Mouse (Mus musculus): ENCODE results near the gene Klrc2. TPM values are rescaled to one million over a fixed set of nuclear protein-coding genes. Genes with fewer than 3 reads are reported as not detected.
A peak's percentile ranks its signal among the peaks of the same experiment; 100 is the strongest.

Gene Klrc2
- total and polyA plus RNA-seq, 2 experiments = 0.65 TPM; not detected in 1

DNA sequence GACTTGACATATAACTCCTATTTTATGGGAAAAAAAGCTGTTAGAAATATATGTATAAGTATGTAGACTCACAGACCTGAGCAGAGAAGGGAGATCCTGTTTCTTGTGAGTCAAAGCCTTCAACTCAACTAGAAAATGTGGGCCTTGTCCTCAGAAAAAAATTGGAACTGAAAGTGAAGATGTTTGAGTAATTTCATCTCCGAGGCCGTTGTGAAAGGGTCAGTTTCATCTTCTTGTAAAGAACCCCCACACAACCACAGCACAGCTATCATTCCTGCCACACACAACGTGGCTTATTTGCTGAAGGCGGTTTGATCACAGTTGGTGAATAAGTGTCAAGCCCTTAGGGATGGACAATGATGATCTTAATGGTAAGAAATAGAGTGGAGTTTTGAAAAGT is 36.8 kb downstream of the Klrc2 start, which contains the start of gene Klrk1:
Klrk1 (minus strand) TSS at position 130 of the 400 bp plus-strand sequence.
- peak; percentile 27 for DNase-seq (ENCODE audit: extremely low read depth, low read depth, low spot score)
- Histone ChIP-seq H3K4me1 (ENCODE audit: control insufficient read depth, insufficient read depth, low read length) (no peaks in the 10 kb centered on the region), H3K36me3 (ENCODE audit: control insufficient read depth, insufficient read depth, low read length) (no peaks in the 10 kb centered on the region), H3K9ac (ENCODE audit: low read depth, low read length) (no peak within 1 kb of the TSS), H3K4me3 (ENCODE audit: insufficient read depth, low read depth, low read length) (no peak within 1 kb of the TSS), H3K79me2 (ENCODE audit: control insufficient read depth, insufficient read depth, low read length) (no peaks in the 10 kb centered on the region), H3K27me3 (ENCODE audit: control insufficient read depth, insufficient read depth, low read length) (no peaks in the 10 kb centered on the region), H3K27ac (replicated peaks; ENCODE audit: insufficient read depth, low read depth, low read length) (no peak within 1 kb of the TSS)
- no peak for TF ChIP-seq CTCF (IDR thresholded peaks at IDR 0.05; ENCODE audit: low read depth, low read length)
- no peak for TF ChIP-seq POLR2A (IDR thresholded peaks at IDR 0.05; ENCODE audit: extremely low read depth, insufficient read depth, low read length)
- WGBS = 65% methylated on average over 4 of the region's 4 CpGs

- no peak for DNase-seq (ENCODE audit: extremely low read depth, low read depth, low spot score)
- Histone ChIP-seq H3K9ac (ENCODE audit: low read depth, low read length) (no peak overlapping the region), H3K27ac (replicated peaks; ENCODE audit: insufficient read depth, low read depth, low read length) (no peak overlapping the region), H3K79me2 (ENCODE audit: control insufficient read depth, insufficient read depth, low read length) (no peaks in the 10 kb centered on the region), H3K36me3 (ENCODE audit: control insufficient read depth, insufficient read depth, low read length) (no peaks in the 10 kb centered on the region), H3K27me3 (ENCODE audit: control insufficient read depth, insufficient read depth, low read length) (no peaks in the 10 kb centered on the region), H3K4me1 (ENCODE audit: control insufficient read depth, insufficient read depth, low read length) (no peaks in the 10 kb centered on the region), H3K4me3 (ENCODE audit: insufficient read depth, low read depth, low read length) (no peak overlapping the region)
- TF ChIP-seq POLR2A (IDR thresholded peaks at IDR 0.05; ENCODE audit: extremely low read depth, insufficient read depth, low read length) = no peak
- no peak for TF ChIP-seq CTCF (IDR thresholded peaks at IDR 0.05; ENCODE audit: low read depth, low read length)
Measured at GRCm38 (mm10) chr6:129608372-129608771, 52.1 kb downstream of the Klrc2 start.

Other genes with a start within 250 kb of the Klrc2 start
- 3.2 and 3.5 TPM in 2 replicates for gene Clec1a, start 208.7 kb downstream of the Klrc2 start, total RNA-seq (2014; rRNA removed)
- 0.20 and 0.34 TPM in 2 replicates for gene Clec1a, start 208.7 kb downstream of the Klrc2 start, polyA plus RNA-seq (2012; rRNA removed)
- gene Olr1, start 153.5 kb downstream of the Klrc2 start, total RNA-seq (2014; rRNA removed) = 0.07 TPM in 1 of 2 replicates, not detected in the other
- not detected in 2 replicates for gene Olr1, start 153.5 kb downstream of the Klrc2 start, polyA plus RNA-seq (2012; rRNA removed)
- gene Tmem52b, start 148.1 kb downstream of the Klrc2 start, total RNA-seq (2014; rRNA removed) = not detected in 2 replicates
- gene Tmem52b, start 148.1 kb downstream of the Klrc2 start, polyA plus RNA-seq (2012; rRNA removed) = not detected in 2 replicates
- 355 and 458 TPM in 2 replicates for gene Gabarapl1, start 127.5 kb downstream of the Klrc2 start, total RNA-seq (2014; rRNA removed)
- gene Gabarapl1, start 127.5 kb downstream of the Klrc2 start, polyA plus RNA-seq (2012; rRNA removed) = 318 and 321 TPM in 2 replicates
- 0.20 and 0.28 TPM in 2 replicates for gene Klre1, start 82.8 kb downstream of the Klrc2 start, total RNA-seq (2014; rRNA removed)
- gene Klre1, start 82.8 kb downstream of the Klrc2 start, polyA plus RNA-seq (2012; rRNA removed) = 0.07 and 0.10 TPM in 2 replicates
- 0.83 and 1.3 TPM in 2 replicates for gene Klrd1, start 68.9 kb downstream of the Klrc2 start, total RNA-seq (2014; rRNA removed)
- 0.13 and 0.14 TPM in 2 replicates for gene Klrd1, start 68.9 kb downstream of the Klrc2 start, polyA plus RNA-seq (2012; rRNA removed)
- gene Klrk1, start 36.8 kb downstream of the Klrc2 start, total RNA-seq (2014; rRNA removed) = 3.0 and 3.3 TPM in 2 replicates
- gene Klrk1, start 36.8 kb downstream of the Klrc2 start, polyA plus RNA-seq (2012; rRNA removed) = 0.19 and 0.23 TPM in 2 replicates
- gene Klrc3, start 17.4 kb downstream of the Klrc2 start, total RNA-seq (2014; rRNA removed) = not detected in 2 replicates
- not detected in 2 replicates for gene Klrc3, start 17.4 kb downstream of the Klrc2 start, polyA plus RNA-seq (2012; rRNA removed)
- gene Klrc1, start 18.3 kb upstream of the Klrc2 start, total RNA-seq (2014; rRNA removed) = 1.7 and 2.2 TPM in 2 replicates
- 0.07 and 0.20 TPM in 2 replicates for gene Klrc1, start 18.3 kb upstream of the Klrc2 start, polyA plus RNA-seq (2012; rRNA removed)
- 0.28 TPM in 1 of 2 replicates, not detected in the other for gene Klri1, start 56.4 kb upstream of the Klrc2 start, total RNA-seq (2014; rRNA removed)
- gene Klri1, start 56.4 kb upstream of the Klrc2 start, polyA plus RNA-seq (2012; rRNA removed) = not detected in 2 replicates
- gene Klri2, start 79.8 kb upstream of the Klrc2 start, total RNA-seq (2014; rRNA removed) = 0.07 and 0.09 TPM in 2 replicates
- gene Klri2, start 79.8 kb upstream of the Klrc2 start, polyA plus RNA-seq (2012; rRNA removed) = not detected in 2 replicates
- gene Gm156, start 123.6 kb upstream of the Klrc2 start, total RNA-seq (2014; rRNA removed) = not detected in 2 replicates
- not detected in 2 replicates for gene Gm156, start 123.6 kb upstream of the Klrc2 start, polyA plus RNA-seq (2012; rRNA removed)
- gene Gm17631, start 202.0 kb upstream of the Klrc2 start, total RNA-seq (2014; rRNA removed) = not detected in 2 replicates
- gene Gm17631, start 202.0 kb upstream of the Klrc2 start, polyA plus RNA-seq (2012; rRNA removed) = not detected in 2 replicates
- gene Klra17, start 216.0 kb upstream of the Klrc2 start, total RNA-seq (2014; rRNA removed) = 0.09 and 0.34 TPM in 2 replicates
- not detected in 2 replicates for gene Klra17, start 216.0 kb upstream of the Klrc2 start, polyA plus RNA-seq (2012; rRNA removed)

Data from liver, adult 2 months (tissue).